Mouse (Mus musculus) erythroblast, embryonic 14.5 days (primary cell): Measurements from ENCODE around the gene Tmprss4.

ENCODE experiments used
- GATA1 ChIP-seq: IDR thresholded peaks from 2 replicates; pipeline ENCODE4 v1.6.1; 2012; ENCODE audit warnings: low read length, inconsistent platforms, mixed read lengths
- TAL1 ChIP-seq: IDR thresholded peaks from 3 replicates; pipeline ENCODE4 v1.6.1; 2012; ENCODE audit warnings: low read length, inconsistent platforms, mixed read lengths

DNA sequence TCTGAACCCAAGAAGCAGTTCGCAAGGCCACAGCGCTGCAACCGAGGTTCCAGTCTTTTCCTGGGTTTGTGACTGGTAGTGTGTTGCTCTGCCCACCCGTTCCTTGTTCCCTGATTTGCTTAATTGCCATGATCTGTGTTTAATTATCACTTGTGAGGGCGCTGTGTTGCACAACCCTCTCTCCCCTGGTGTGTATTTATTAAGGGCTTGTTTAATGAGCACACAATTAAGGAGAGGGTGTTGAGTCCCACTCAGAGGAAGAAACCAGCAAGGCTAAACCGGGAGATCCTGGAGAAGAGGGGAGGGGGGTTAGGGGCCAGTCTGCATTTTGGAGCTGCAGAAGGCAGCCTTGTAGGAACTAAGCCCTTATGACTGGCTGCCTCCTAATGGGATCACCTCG, 62.9 kb downstream of the Tmprss4 start:
- TF ChIP-seq GATA1, result no peak
- no peak for TF ChIP-seq TAL1
